Mouse (Mus musculus): ENCODE results near the gene Hist1h3b. TPM values are rescaled to one million over a fixed set of nuclear protein-coding genes. Genes with fewer than 3 reads are reported as not detected.

The Hist1h3b gene
- polyA plus RNA-seq (2021; fragmentation: Nextera tagmentation), result 0.31 TPM in 1 of 2 replicates, not detected in the other
- long read RNA-seq, experiment 1, partial matches to known transcripts, result 0 of 1 reads
- long read RNA-seq, experiment 1, other reads (novel, unspliced or antisense), result 0 of 1 reads
- long read RNA-seq, experiment 2, result 0 reads

GRCm38 (mm10) chr13:23752067-23752741 is at the start of gene Hist1h3b:
Hist1h3b (plus strand) TSS chr13:23752267.

GRCm38 (mm10) chr13:23710374-23711089 is 41.5 kb upstream of the Hist1h3b start, which contains the start of gene Hfe:
Hfe (minus strand) TSS chr13:23710854.

GRCm38 (mm10) chr13:23738677-23739068 is 13.4 kb upstream of the Hist1h3b start, which contains the start of gene Hist1h1c:
Hist1h1c (plus strand) TSS chr13:23738808.

GRCm38 (mm10) chr13:23745381-23746161 is 6.5 kb upstream of the Hist1h3b start, which contains the start of gene Hist1h3c:
Hist1h3c (minus strand) TSS chr13:23745602.

GRCm38 (mm10) chr13:23746201-23747080 is 5.6 kb upstream of the Hist1h3b start, which contains the start of gene Hist1h2bb:
Hist1h2bb (plus strand) TSS chr13:23746734.

GRCm38 (mm10) chr13:23750839-23751477 is 1.1 kb upstream of the Hist1h3b start, which contains the start of gene Hist1h2ab:
Hist1h2ab (plus strand) TSS chr13:23751126.

GRCm38 (mm10) chr13:23756790-23757189 is 4.7 kb downstream of the Hist1h3b start, which contains the start of gene Hist1h4b:
Hist1h4b (plus strand) TSS chr13:23757013.

GRCm38 (mm10) chr13:23760972-23761864 is 9.2 kb downstream of the Hist1h3b start, which contains the start of gene Hist1h4a:
Hist1h4a (minus strand) TSS chr13:23761230.

GRCm38 (mm10) chr13:23761871-23762821 is 10.1 kb downstream of the Hist1h3b start, which contains the start of gene Hist1h3a:
Hist1h3a (minus strand) TSS chr13:23762386.

GRCm38 (mm10) chr13:23763586-23764323 is 11.7 kb downstream of the Hist1h3b start, which contains the start of gene Hist1h1a:
Hist1h1a (plus strand) TSS chr13:23763666.

GRCm38 (mm10) chr13:23769613-23770012 is 17.5 kb downstream of the Hist1h3b start, which contains the start of gene Trim38:
Trim38 (plus strand) TSS chr13:23769913.

Small RNAs within 50 kb of the gene (microRNA-seq; reads per million reads assigned to microRNA genes)
- gene Gm44314 (not detected), gene Gm44484 (not detected)

Other genes with a start within 250 kb of the Hist1h3b start
- 62.0 and 135 TPM in 2 replicates for gene Hist1h4h, start 221.2 kb upstream of the Hist1h3b start, polyA plus RNA-seq (2021; fragmentation: Nextera tagmentation)
- gene Hist1h2af, start 218.4 kb upstream of the Hist1h3b start, polyA plus RNA-seq (2021; fragmentation: Nextera tagmentation), result not detected in 2 replicates
- gene Hist1h3g, start 216.8 kb upstream of the Hist1h3b start, polyA plus RNA-seq (2021; fragmentation: Nextera tagmentation), result 1.3 TPM in 1 of 2 replicates, not detected in the other
- 0.20 and 0.25 TPM in 2 replicates for gene Hist1h2bh, start 208.9 kb upstream of the Hist1h3b start, polyA plus RNA-seq (2021; fragmentation: Nextera tagmentation)
- 0.14 TPM in 1 of 2 replicates, not detected in the other for gene Hist1h3f, start 208.2 kb upstream of the Hist1h3b start, polyA plus RNA-seq (2021; fragmentation: Nextera tagmentation)
- not detected in 2 replicates for gene Hist1h4f, start 200.6 kb upstream of the Hist1h3b start, polyA plus RNA-seq (2021; fragmentation: Nextera tagmentation)
- 0.03 and 0.10 TPM in 2 replicates for gene Hist1h1d, start 199.0 kb upstream of the Hist1h3b start, polyA plus RNA-seq (2021; fragmentation: Nextera tagmentation)
- gene Hist1h3e, start 189.9 kb upstream of the Hist1h3b start, polyA plus RNA-seq (2021; fragmentation: Nextera tagmentation), result 1.1 and 1.8 TPM in 2 replicates
- 8.0 and 8.1 TPM in 2 replicates for gene Hist1h2ae, start 181.0 kb upstream of the Hist1h3b start, polyA plus RNA-seq (2021; fragmentation: Nextera tagmentation)
- gene Hist1h2bg, start 180.9 kb upstream of the Hist1h3b start, polyA plus RNA-seq (2021; fragmentation: Nextera tagmentation), result 3.4 and 4.7 TPM in 2 replicates
- 1.1 TPM in 1 of 2 replicates, not detected in the other for gene Hist1h2bf, start 178.1 kb upstream of the Hist1h3b start, polyA plus RNA-seq (2021; fragmentation: Nextera tagmentation)
- not detected in 2 replicates for gene Hist1h2ad, start 177.9 kb upstream of the Hist1h3b start, polyA plus RNA-seq (2021; fragmentation: Nextera tagmentation)
- 0.60 and 0.88 TPM in 2 replicates for gene Hist1h3d, start 176.5 kb upstream of the Hist1h3b start, polyA plus RNA-seq (2021; fragmentation: Nextera tagmentation)
- gene Hist1h4d, start 170.7 kb upstream of the Hist1h3b start, polyA plus RNA-seq (2021; fragmentation: Nextera tagmentation), result 7.7 and 14.9 TPM in 2 replicates
- 4.3 and 6.3 TPM in 2 replicates for gene Hist1h2be, start 131.1 kb upstream of the Hist1h3b start, polyA plus RNA-seq (2021; fragmentation: Nextera tagmentation)
- gene Hist1h1e, start 129.7 kb upstream of the Hist1h3b start, polyA plus RNA-seq (2021; fragmentation: Nextera tagmentation), result 9.9 and 12.4 TPM in 2 replicates
- gene Hist1h2ac, start 68.3 kb upstream of the Hist1h3b start, polyA plus RNA-seq (2021; fragmentation: Nextera tagmentation), result 2.2 and 4.2 TPM in 2 replicates
- 125 and 195 TPM in 2 replicates for gene Hist1h2bc, start 68.1 kb upstream of the Hist1h3b start, polyA plus RNA-seq (2021; fragmentation: Nextera tagmentation)
- gene Hist1h1t, start 56.5 kb upstream of the Hist1h3b start, polyA plus RNA-seq (2021; fragmentation: Nextera tagmentation), result not detected in 2 replicates
- gene Hist1h4c, start 53.8 kb upstream of the Hist1h3b start, polyA plus RNA-seq (2021; fragmentation: Nextera tagmentation), result 3.0 and 6.5 TPM in 2 replicates
- 6.8 and 7.3 TPM in 2 replicates for gene Hfe, start 41.4 kb upstream of the Hist1h3b start, polyA plus RNA-seq (2021; fragmentation: Nextera tagmentation)
- 8.2 and 11.8 TPM in 2 replicates for gene Hist1h1c, start 13.5 kb upstream of the Hist1h3b start, polyA plus RNA-seq (2021; fragmentation: Nextera tagmentation)
- gene Hist1h3c, start 6.7 kb upstream of the Hist1h3b start, polyA plus RNA-seq (2021; fragmentation: Nextera tagmentation), result 0.43 and 0.45 TPM in 2 replicates
- 0.92 TPM in 1 of 2 replicates, not detected in the other for gene Hist1h2bb, start 5.5 kb upstream of the Hist1h3b start, polyA plus RNA-seq (2021; fragmentation: Nextera tagmentation)
- 3.4 and 5.1 TPM in 2 replicates for gene Hist1h2ab, start 1.1 kb upstream of the Hist1h3b start, polyA plus RNA-seq (2021; fragmentation: Nextera tagmentation)
- not detected in 2 replicates for gene Hist1h4b, start 4.7 kb downstream of the Hist1h3b start, polyA plus RNA-seq (2021; fragmentation: Nextera tagmentation)
- gene Hist1h4a, start 9.0 kb downstream of the Hist1h3b start, polyA plus RNA-seq (2021; fragmentation: Nextera tagmentation), result 0.34 TPM in 1 of 2 replicates, not detected in the other
- gene Hist1h3a, start 10.1 kb downstream of the Hist1h3b start, polyA plus RNA-seq (2021; fragmentation: Nextera tagmentation), result not detected in 2 replicates
- gene Hist1h1a, start 11.4 kb downstream of the Hist1h3b start, polyA plus RNA-seq (2021; fragmentation: Nextera tagmentation), result 0.20 TPM in 1 of 2 replicates, not detected in the other
- not detected in 2 replicates for gene Trim38, start 17.6 kb downstream of the Hist1h3b start, polyA plus RNA-seq (2021; fragmentation: Nextera tagmentation)
- not detected in 2 replicates for gene Slc17a2, start 54.7 kb downstream of the Hist1h3b start, polyA plus RNA-seq (2021; fragmentation: Nextera tagmentation)
- gene Slc17a3, start 87.2 kb downstream of the Hist1h3b start, polyA plus RNA-seq (2021; fragmentation: Nextera tagmentation), result not detected in 2 replicates
- not detected in 2 replicates for gene Slc17a1, start 115.5 kb downstream of the Hist1h3b start, polyA plus RNA-seq (2021; fragmentation: Nextera tagmentation)
- not detected in 2 replicates for gene Slc17a4, start 162.7 kb downstream of the Hist1h3b start, polyA plus RNA-seq (2021; fragmentation: Nextera tagmentation)
- gene Hist1h2ba, start 181.9 kb downstream of the Hist1h3b start, polyA plus RNA-seq (2021; fragmentation: Nextera tagmentation), result not detected in 2 replicates
- not detected in 2 replicates for gene Hist1h2aa, start 182.2 kb downstream of the Hist1h3b start, polyA plus RNA-seq (2021; fragmentation: Nextera tagmentation)
- gene Scgn, start 238.9 kb downstream of the Hist1h3b start, polyA plus RNA-seq (2021; fragmentation: Nextera tagmentation), result 1.8 and 2.5 TPM in 2 replicates